Mouse (Mus musculus) lung, adult 2 months (tissue): ENCODE data around the gene Olfr222.

Source experiments
- CTCF ChIP-seq: fragments of 200-500 bp; IDR thresholded peaks from 2 replicates; pipeline ENCODE4 v1.5.1; 2011; ENCODE audit warnings: mild to moderate bottlenecking, low read length, control low read depth; ENCODE audit not compliant: insufficient read depth
- POLR2A ChIP-seq: fragments of 200-500 bp; IDR thresholded peaks from 2 replicates; pipeline ENCODE4 v1.6.1; 2011; ENCODE audit warnings: low read depth, mild to moderate bottlenecking, control low read depth, low read length, borderline replicate concordance; ENCODE audit errors: extremely low read depth

DNA sequence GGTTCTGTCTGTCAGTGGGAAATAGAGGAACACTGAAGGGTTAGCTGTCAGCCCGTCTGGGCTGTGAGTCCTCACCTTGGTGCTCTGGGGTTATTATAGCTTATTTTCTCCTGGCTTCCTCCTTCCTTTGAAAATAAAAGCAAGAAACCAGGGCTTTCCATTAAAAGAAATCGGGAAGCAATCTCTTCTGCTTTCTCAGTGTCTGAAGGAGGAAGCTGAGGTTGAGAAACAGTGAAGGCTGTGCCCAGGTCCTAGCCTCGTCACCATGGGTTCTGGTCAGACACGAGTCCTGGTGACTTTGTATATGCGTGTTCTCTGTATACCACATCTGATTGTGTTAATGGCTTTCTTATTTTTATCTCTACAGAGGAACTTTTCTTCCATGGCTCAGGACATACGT is 33.6 kb downstream of the Olfr222 start:
- no peak for TF ChIP-seq POLR2A
- no peak for TF ChIP-seq CTCF
